Mouse (Mus musculus) ES-E14 (cell line): ENCODE measurements at regions not wholly inside any gene's neighbourhood (a gene's known extent, or its start where the extent isn't known, plus 50 kb on each side); places are given as distances from the start of the nearest gene placed in this dataset.

Experiments
- HCFC1 ChIP-seq: IDR thresholded peaks from 2 replicates; pipeline ENCODE4 v1.6.1; 2012; ENCODE audit warnings: low read length, inconsistent platforms, borderline replicate concordance; ENCODE audit not compliant: insufficient read depth
- MAFK ChIP-seq: IDR thresholded peaks from 2 replicates; pipeline ENCODE4 v1.6.1; 2014; ENCODE audit warnings: mild to moderate bottlenecking, low read depth, low read length, inconsistent platforms; ENCODE audit not compliant: insufficient read depth

- TF ChIP-seq MAFK (no peak), HCFC1 (no peak)
Measured at GRCm38 (mm10) chr9:69642591-69642990, 118.1 kb downstream of the Foxb1 start.
